Mouse (Mus musculus): ENCODE data around the gene Paqr8. TPM values are rescaled to one million over a fixed set of nuclear protein-coding genes. Genes with fewer than 3 reads are reported as not detected.

Paqr8 gene
- polyA plus RNA-seq, 1 experiment from 2014 or later, result 4.1 TPM

- no peak for ATAC-seq (ENCODE audit: insufficient number of reproducible peaks, low FRiP score)
- Histone ChIP-seq H3K4me2 (no peak overlapping the region), H3K9ac (no peak overlapping the region), H3K27me3 (replicated peaks) (no peaks in the 10 kb centered on the region), H3K27ac (ENCODE audit: poor library complexity, severe bottlenecking) (no peak overlapping the region), H3K4me3 (no peak overlapping the region), H3K36me3 (no peaks in the 10 kb centered on the region), H3K4me1 (replicated peaks) (0 out of 2 replicates have a peak, but pooled peaks cover 3% of the 10 kb centered on the region), H3K9me3 (replicated peaks) (no peaks in the 10 kb centered on the region)
- WGBS, result 78% methylated on average over 4 of the region's 4 CpGs
These were observed 11.0 kb upstream of the Paqr8 start for GRCm38 (mm10) chr1:20879361-20879760.

DNA sequence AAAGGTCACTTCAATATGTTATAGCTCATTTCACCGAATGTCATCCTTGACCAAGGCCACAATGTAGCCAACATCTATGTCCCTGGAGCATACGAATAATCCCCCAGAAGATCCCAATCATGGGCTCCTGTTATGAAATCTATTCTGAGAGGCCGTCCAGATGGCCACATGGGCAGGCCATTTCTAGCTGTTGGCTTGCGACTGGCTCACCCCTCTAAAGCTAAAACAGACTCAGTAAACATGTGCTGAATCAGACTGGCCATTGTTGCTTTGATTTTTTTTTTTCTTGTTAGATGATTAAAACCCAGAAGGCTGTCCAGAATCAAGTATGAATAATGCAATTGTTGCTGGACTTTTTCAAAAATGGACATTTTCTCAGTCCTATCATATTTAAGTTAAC, 7.3 kb upstream of the Paqr8 start:
- no peak for ATAC-seq (ENCODE audit: insufficient number of reproducible peaks, low FRiP score)
- H3K4me1 ChIP-seq (replicated peaks), result 0 out of 2 replicates have a peak, but pooled peaks cover 3% of the 10 kb centered on the region
- no peak overlapping the region for H3K4me2 ChIP-seq
- no peaks in the 10 kb centered on the region for H3K27me3 ChIP-seq (replicated peaks)
- no peak overlapping the region for H3K27ac ChIP-seq (ENCODE audit: poor library complexity, severe bottlenecking)
- H3K9ac ChIP-seq, result no peak overlapping the region
- no peaks in the 10 kb centered on the region for H3K9me3 ChIP-seq (replicated peaks)
- no peak overlapping the region for H3K4me3 ChIP-seq
- no peaks in the 10 kb centered on the region for H3K36me3 ChIP-seq
- WGBS, result 73% methylated on average over 4 of the region's 4 CpGs

DNA sequence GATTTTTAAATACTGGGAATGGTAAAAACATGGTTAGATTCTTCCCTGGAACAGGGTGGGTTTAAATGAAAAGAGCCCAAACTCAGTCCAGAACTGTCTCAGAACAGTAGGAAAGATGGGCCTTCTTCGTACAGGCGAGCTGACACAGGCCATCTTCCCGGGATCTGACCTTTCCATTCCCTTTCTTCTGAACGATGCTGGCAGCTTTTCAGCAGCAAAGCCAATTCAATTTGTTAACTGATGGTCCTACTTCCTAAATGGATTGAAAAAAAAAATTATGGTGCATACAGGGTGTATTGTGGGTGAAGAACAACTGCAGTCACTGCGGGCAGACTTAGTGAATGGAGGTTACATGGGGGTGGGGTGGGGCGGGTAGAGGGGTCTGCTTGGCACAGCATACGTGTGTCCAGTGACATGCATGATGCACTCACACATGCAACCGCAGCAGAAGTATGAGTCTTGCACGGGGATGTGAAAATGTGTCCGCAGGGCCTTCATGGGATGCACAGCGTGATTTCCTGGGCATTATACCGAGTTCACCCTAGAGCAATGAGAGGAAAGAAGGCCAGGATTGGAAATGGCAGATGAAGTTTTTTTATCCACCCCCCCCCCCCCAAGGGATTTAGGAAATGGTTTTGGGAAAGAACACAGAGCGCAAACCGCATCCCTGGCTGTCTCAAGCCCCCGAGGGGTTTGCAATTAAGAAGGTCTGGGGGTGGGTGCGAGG, 566 bp upstream of the Paqr8 start:
- H3K36me3 ChIP-seq, result no peaks in the 10 kb centered on the region
- no peak for ATAC-seq (ENCODE audit: insufficient number of reproducible peaks, low FRiP score)
- no peak overlapping the region for H3K27ac ChIP-seq (ENCODE audit: poor library complexity, severe bottlenecking)
- no peaks in the 10 kb centered on the region for H3K27me3 ChIP-seq (replicated peaks)
- no peaks in the 10 kb centered on the region for H3K9me3 ChIP-seq (replicated peaks)
- H3K4me2 ChIP-seq, result peak overlapping the region; percentile 78
- 26% methylated on average over 16 of the region's 16 CpGs for WGBS
- H3K4me1 ChIP-seq (replicated peaks), result peaks cover 15% of the 10 kb centered on the region
- H3K4me3 ChIP-seq, result peak overlapping the region; percentile 76
- H3K9ac ChIP-seq, result peak overlapping the region; percentile 77

DNA sequence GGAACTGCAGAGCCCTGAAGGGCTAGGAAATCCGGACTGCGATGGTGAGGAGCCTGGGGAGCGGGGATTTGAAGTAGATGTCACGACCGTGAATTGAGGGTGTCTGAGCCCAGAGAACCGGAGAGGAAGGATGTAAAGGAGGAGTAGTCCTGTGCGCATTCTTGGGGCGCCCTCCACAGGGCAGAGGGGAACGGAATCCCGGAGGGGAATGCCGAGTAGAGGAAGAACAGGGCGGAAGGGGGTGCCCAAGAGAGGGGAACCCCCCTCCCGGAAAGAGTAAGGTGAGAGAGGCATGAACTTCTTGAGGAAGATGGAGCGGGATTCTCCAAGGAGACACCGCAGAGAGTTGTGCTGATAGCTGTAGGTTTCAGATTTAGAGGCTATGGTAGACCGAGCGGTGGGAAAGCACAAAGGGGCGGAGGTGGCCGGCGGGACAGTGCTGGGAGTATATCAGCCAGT, 564 bp downstream of the Paqr8 start:
- Histone ChIP-seq H3K4me2 (peak overlapping the region; percentile 78), H3K36me3 (no peaks in the 10 kb centered on the region), H3K9ac (peak overlapping the region; percentile 77), H3K4me1 (replicated peaks) (peaks cover 15% of the 10 kb centered on the region), H3K4me3 (peak overlapping the region; percentile 76), H3K27ac (ENCODE audit: poor library complexity, severe bottlenecking) (peak overlapping the region; percentile 82), H3K27me3 (replicated peaks) (no peaks in the 10 kb centered on the region), H3K9me3 (replicated peaks) (no peaks in the 10 kb centered on the region)
- peak; percentile 82 for ATAC-seq (ENCODE audit: insufficient number of reproducible peaks, low FRiP score)
- 0% methylated on average over 20 of the region's 20 CpGs for WGBS

GRCm38 (mm10) chr1:20893059-20893458, 2.7 kb downstream of the Paqr8 start:
- Histone ChIP-seq H3K36me3 (no peaks in the 10 kb centered on the region), H3K4me1 (replicated peaks) (peaks cover 15% of the 10 kb centered on the region), H3K27me3 (replicated peaks) (no peaks in the 10 kb centered on the region), H3K9me3 (replicated peaks) (no peaks in the 10 kb centered on the region), H3K27ac (ENCODE audit: poor library complexity, severe bottlenecking) (no peak overlapping the region), H3K4me2 (no peak overlapping the region), H3K9ac (no peak overlapping the region), H3K4me3 (no peak overlapping the region)
- 86% methylated on average over 5 of the region's 5 CpGs for WGBS
- ATAC-seq (ENCODE audit: insufficient number of reproducible peaks, low FRiP score), result no peak

- Histone ChIP-seq H3K4me2 (no peak overlapping the region), H3K9ac (no peak overlapping the region), H3K9me3 (replicated peaks) (no peaks in the 10 kb centered on the region), H3K4me3 (no peak overlapping the region), H3K27ac (ENCODE audit: poor library complexity, severe bottlenecking) (no peak overlapping the region), H3K4me1 (replicated peaks) (peaks cover 11% of the 10 kb centered on the region), H3K36me3 (no peaks in the 10 kb centered on the region), H3K27me3 (replicated peaks) (no peaks in the 10 kb centered on the region)
- no peak for ATAC-seq (ENCODE audit: insufficient number of reproducible peaks, low FRiP score)
- WGBS, result 69% methylated on average over 9 of the region's 9 CpGs
These were observed 8.0 kb downstream of the Paqr8 start for GRCm38 (mm10) chr1:20898391-20898790.

DNA sequence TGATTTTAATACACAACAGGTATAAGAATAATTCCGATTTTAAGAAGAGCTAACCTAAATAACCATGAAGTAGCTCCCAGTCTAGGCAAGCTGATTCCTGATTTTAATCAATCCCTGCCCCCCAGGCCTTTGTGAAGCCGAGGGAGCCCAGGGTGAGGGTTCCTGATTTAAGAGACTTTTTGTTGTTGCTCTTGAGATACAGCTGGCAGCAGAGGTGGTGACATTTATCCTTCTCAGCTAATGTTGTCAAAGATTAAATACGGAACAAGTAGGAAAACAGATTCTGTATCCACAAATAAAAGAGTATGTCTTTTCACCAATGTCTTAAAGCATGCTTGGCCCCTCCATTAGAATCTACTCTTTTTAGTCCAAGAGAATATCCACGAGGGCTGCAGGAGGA, 9.9 kb downstream of the Paqr8 start:
- H3K36me3 ChIP-seq, result no peaks in the 10 kb centered on the region
- no peak overlapping the region for H3K27ac ChIP-seq (ENCODE audit: poor library complexity, severe bottlenecking)
- no peaks in the 10 kb centered on the region for H3K27me3 ChIP-seq (replicated peaks)
- no peak overlapping the region for H3K9ac ChIP-seq
- H3K4me2 ChIP-seq, result no peak overlapping the region
- H3K9me3 ChIP-seq (replicated peaks), result no peaks in the 10 kb centered on the region
- no peak overlapping the region for H3K4me3 ChIP-seq
- 33% methylated on average over 4 of the region's 4 CpGs for WGBS
- H3K4me1 ChIP-seq (replicated peaks), result peaks cover 13% of the 10 kb centered on the region; the same call in 1 of the 2 replicates
- no peak for ATAC-seq (ENCODE audit: insufficient number of reproducible peaks, low FRiP score)

DNA sequence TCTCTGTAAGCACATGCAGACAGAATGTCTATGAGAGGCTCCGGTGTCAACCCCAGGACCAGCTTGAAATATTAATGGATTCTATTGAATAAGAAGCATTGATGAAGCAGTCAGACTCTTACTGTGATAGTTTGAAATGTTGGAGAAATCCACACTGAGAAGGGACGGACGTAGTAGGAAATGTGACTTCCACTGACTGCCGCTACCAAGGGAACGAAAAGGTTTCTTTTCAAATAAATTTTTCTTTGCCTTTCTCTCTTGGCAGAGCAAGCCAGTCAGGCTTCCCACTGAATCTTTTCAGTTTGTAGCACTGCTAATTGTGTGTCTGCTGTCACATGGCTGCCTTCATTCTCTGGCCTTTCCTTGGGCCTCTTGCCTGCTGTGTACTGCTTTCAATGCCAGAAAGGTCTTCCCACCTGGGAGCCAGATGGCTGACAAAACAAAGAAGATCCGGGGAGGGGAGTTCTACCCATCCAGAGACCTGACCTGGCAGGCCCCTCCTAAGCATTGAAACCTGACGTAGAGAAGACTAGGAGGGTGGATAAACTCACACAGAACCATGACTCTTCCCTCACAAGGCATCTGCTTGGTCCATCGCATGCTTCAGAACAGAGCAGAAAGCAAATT, 15.2 kb downstream of the Paqr8 start:
- no peaks in the 10 kb centered on the region for H3K27me3 ChIP-seq (replicated peaks)
- H3K27ac ChIP-seq (ENCODE audit: poor library complexity, severe bottlenecking), result no peak overlapping the region
- 85% methylated on average over 8 of the region's 8 CpGs for WGBS
- H3K4me1 ChIP-seq (replicated peaks), result peaks cover 11% of the 10 kb centered on the region; the same call in 1 of the 2 replicates
- H3K4me3 ChIP-seq, result no peak overlapping the region
- H3K9ac ChIP-seq, result no peak overlapping the region
- ATAC-seq (ENCODE audit: insufficient number of reproducible peaks, low FRiP score), result no peak
- no peaks in the 10 kb centered on the region for H3K9me3 ChIP-seq (replicated peaks)
- no peaks in the 10 kb centered on the region for H3K36me3 ChIP-seq
- H3K4me2 ChIP-seq, result no peak overlapping the region

GRCm38 (mm10) chr1:20906128-20906515, 15.7 kb downstream of the Paqr8 start:
- ATAC-seq (ENCODE audit: insufficient number of reproducible peaks, low FRiP score), result no peak
- Histone ChIP-seq H3K4me3 (no peak overlapping the region), H3K36me3 (no peaks in the 10 kb centered on the region), H3K27me3 (replicated peaks) (no peaks in the 10 kb centered on the region), H3K27ac (ENCODE audit: poor library complexity, severe bottlenecking) (no peak overlapping the region), H3K9me3 (replicated peaks) (no peaks in the 10 kb centered on the region), H3K4me2 (no peak overlapping the region), H3K4me1 (replicated peaks) (peaks cover 8% of the 10 kb centered on the region; the same call in 1 of the 2 replicates), H3K9ac (no peak overlapping the region)
- whole genome bisulfite sequencing, result 89% methylated on average over 9 of the region's 9 CpGs

GRCm38 (mm10) chr1:20908541-20908940, 18.1 kb downstream of the Paqr8 start:
- no peak overlapping the region for H3K27ac ChIP-seq (ENCODE audit: poor library complexity, severe bottlenecking)
- no peak overlapping the region for H3K4me2 ChIP-seq
- no peak overlapping the region for H3K4me3 ChIP-seq
- no peaks in the 10 kb centered on the region for H3K9me3 ChIP-seq (replicated peaks)
- no peak overlapping the region for H3K9ac ChIP-seq
- no peaks in the 10 kb centered on the region for H3K36me3 ChIP-seq
- 45% methylated on average over 4 of the region's 4 CpGs for WGBS
- peaks cover 8% of the 10 kb centered on the region for H3K4me1 ChIP-seq (replicated peaks)
- no peak for ATAC-seq (ENCODE audit: insufficient number of reproducible peaks, low FRiP score)
- H3K27me3 ChIP-seq (replicated peaks), result no peaks in the 10 kb centered on the region

- Histone ChIP-seq H3K4me1 (replicated peaks) (peaks cover 3% of the 10 kb centered on the region; the same call in 1 of the 2 replicates), H3K9me3 (replicated peaks) (no peaks in the 10 kb centered on the region), H3K4me3 (no peak overlapping the region), H3K27ac (ENCODE audit: poor library complexity, severe bottlenecking) (no peak overlapping the region), H3K4me2 (no peak overlapping the region), H3K9ac (no peak overlapping the region), H3K27me3 (replicated peaks) (no peaks in the 10 kb centered on the region), H3K36me3 (no peaks in the 10 kb centered on the region)
- no peak for ATAC-seq (ENCODE audit: insufficient number of reproducible peaks, low FRiP score)
- 48% methylated on average over 2 of the region's 2 CpGs for WGBS
These were observed 21.7 kb downstream of the Paqr8 start for GRCm38 (mm10) chr1:20912115-20912514.
